Mouse (Mus musculus) embryonic facial prominence, embryonic 10.5 days (tissue): ENCODE results near the gene Lrrc30. TPM values are rescaled to one million over a fixed set of nuclear protein-coding genes. Genes with fewer than 3 reads are reported as not detected.

ENCODE experiments used
- DNase-seq: peaks from one replicate; pipeline ENCODE4 v3.0.0-alpha.2; 2017; ENCODE audit warnings: low spot score
- H3K27ac ChIP-seq: fragments of 300-500 bp; sonication (generic); replicated peaks from 2 replicates; pipeline ENCODE4 v1.5.1; 2016; ENCODE audit warnings: mild to moderate bottlenecking
- H3K27me3 ChIP-seq: fragments of 300-500 bp; sonication (generic); replicated peaks from 2 replicates; pipeline ENCODE4 v1.6.1; 2016; ENCODE audit warnings: low read depth, mild to moderate bottlenecking; ENCODE audit not compliant: poor library complexity, severe bottlenecking
- H3K36me3 ChIP-seq: fragments of 300-500 bp; sonication (generic); replicated peaks from 2 replicates; pipeline ENCODE4 v1.6.1; 2016; ENCODE audit warnings: mild to moderate bottlenecking, moderate library complexity
- H3K4me1 ChIP-seq: fragments of 300-500 bp; sonication (generic); 2 replicates; pipeline ENCODE4 v1.6.1; 2016
- H3K4me3 ChIP-seq: fragments of 300-500 bp; sonication (generic); 2 replicates; pipeline ENCODE4 v1.5.1; 2016; ENCODE audit warnings: mild to moderate bottlenecking, moderate library complexity
- H3K9me3 ChIP-seq: fragments of 300-500 bp; sonication (generic); 2 replicates; pipeline ENCODE4 v1.6.1; 2016; ENCODE audit warnings: mild to moderate bottlenecking
- WGBS: fragments of 180-500 bp; shearing (Covaris S2); methylation state at CpG from one replicate; pipeline ENCODE4 v1.1.7; 2016; 5-methylcytosine and 5-hydroxymethylcytosine counted together
- polyA plus RNA-seq: library from polyadenylated mRNA; unstranded; fragments of >200 nt; fragmentation: Nextera tagmentation; extraction: Ambion mirVana; gene quantifications from 2 replicates; pipeline ENCODE4 v1.2.1, GENCODE M21; 2016

Gene Lrrc30
- 0.11 TPM in 1 of 2 replicates, not detected in the other for polyA plus RNA-seq

GRCm38 (mm10) chr17:67632676-67633339, at the start of gene Lrrc30:
Gene Lrrc30, minus strand, starts transcription at chr17:67632723.
- Histone ChIP-seq H3K27ac (0 out of 2 replicates have a peak within 1 kb of the TSS, but pooled peaks have one; percentile 21), H3K27me3 (no peaks in the 10 kb centered on the region), H3K9me3 (no peaks in the 10 kb centered on the region), H3K4me3 (no peak within 1 kb of the TSS), H3K36me3 (no peaks in the 10 kb centered on the region), H3K4me1 (peaks cover 36% of the 10 kb centered on the region)
- DNase-seq, result no peak
- 67% methylated on average over 13 of the region's 13 CpGs for WGBS

GRCm38 (mm10) chr17:67681084-67681483, 48.6 kb upstream of the Lrrc30 start:
- Histone ChIP-seq H3K4me3 (no peak overlapping the region), H3K36me3 (no peaks in the 10 kb centered on the region), H3K27me3 (no peaks in the 10 kb centered on the region), H3K4me1 (peaks cover 18% of the 10 kb centered on the region), H3K27ac (no peak overlapping the region), H3K9me3 (no peaks in the 10 kb centered on the region)
- DNase-seq, result no peak
- WGBS, result 78% methylated on average over 6 of the region's 6 CpGs

GRCm38 (mm10) chr17:67678576-67678975, 46.1 kb upstream of the Lrrc30 start:
- Histone ChIP-seq H3K27ac (no peak overlapping the region), H3K9me3 (no peaks in the 10 kb centered on the region), H3K4me3 (no peak overlapping the region), H3K27me3 (no peaks in the 10 kb centered on the region), H3K36me3 (no peaks in the 10 kb centered on the region), H3K4me1 (no peaks in the 10 kb centered on the region)
- WGBS, result 93% methylated on average over 1 of the region's 1 CpGs
- no peak for DNase-seq

- Histone ChIP-seq H3K4me1 (no peaks in the 10 kb centered on the region), H3K36me3 (no peaks in the 10 kb centered on the region), H3K9me3 (no peaks in the 10 kb centered on the region), H3K27me3 (no peaks in the 10 kb centered on the region), H3K4me3 (no peak overlapping the region), H3K27ac (no peak overlapping the region)
- 18% methylated on average over 3 of the region's 3 CpGs for WGBS
- DNase-seq, result peak; percentile 82
These were observed 35.5 kb upstream of the Lrrc30 start for GRCm38 (mm10) chr17:67667981-67668380.

- H3K4me1 ChIP-seq, result no peaks in the 10 kb centered on the region
- 71% methylated on average over 5 of the region's 5 CpGs for WGBS
- no peaks in the 10 kb centered on the region for H3K9me3 ChIP-seq
- H3K4me3 ChIP-seq, result no peak overlapping the region
- H3K27ac ChIP-seq, result no peak overlapping the region
- no peak for DNase-seq
- H3K27me3 ChIP-seq, result no peaks in the 10 kb centered on the region
- H3K36me3 ChIP-seq, result no peaks in the 10 kb centered on the region
These were observed 34.5 kb upstream of the Lrrc30 start for GRCm38 (mm10) chr17:67666981-67667380.

GRCm38 (mm10) chr17:67664299-67664698, 31.8 kb upstream of the Lrrc30 start:
- no peaks in the 10 kb centered on the region for H3K27me3 ChIP-seq
- no peaks in the 10 kb centered on the region for H3K4me1 ChIP-seq
- no peak for DNase-seq
- H3K27ac ChIP-seq, result no peak overlapping the region
- no peaks in the 10 kb centered on the region for H3K36me3 ChIP-seq
- no peak overlapping the region for H3K4me3 ChIP-seq
- no peaks in the 10 kb centered on the region for H3K9me3 ChIP-seq
- 71% methylated on average over 3 of the region's 3 CpGs for WGBS

- H3K27me3 ChIP-seq, result 0 out of 2 replicates have a peak, but pooled peaks cover 6% of the 10 kb centered on the region
- no peak overlapping the region for H3K27ac ChIP-seq
- DNase-seq, result peak; percentile 56
- no peaks in the 10 kb centered on the region for H3K9me3 ChIP-seq
- H3K4me1 ChIP-seq, result no peaks in the 10 kb centered on the region
- WGBS, result 19% methylated on average over 4 of the region's 4 CpGs
- H3K4me3 ChIP-seq, result no peak overlapping the region
- H3K36me3 ChIP-seq, result no peaks in the 10 kb centered on the region
These were observed 19.0 kb upstream of the Lrrc30 start for GRCm38 (mm10) chr17:67651506-67651905.

GRCm38 (mm10) chr17:67641627-67642026, 9.1 kb upstream of the Lrrc30 start:
- Histone ChIP-seq H3K4me1 (0 out of 2 replicates have a peak, but pooled peaks cover 3% of the 10 kb centered on the region), H3K36me3 (no peaks in the 10 kb centered on the region), H3K4me3 (no peak overlapping the region), H3K27me3 (no peaks in the 10 kb centered on the region), H3K9me3 (peaks cover 10% of the 10 kb centered on the region; the same call in 1 of the 2 replicates), H3K27ac (no peak overlapping the region)
- no peak for DNase-seq

GRCm38 (mm10) chr17:67638119-67638810, 5.7 kb upstream of the Lrrc30 start:
- 87% methylated on average over 10 of the region's 10 CpGs for WGBS
- Histone ChIP-seq H3K27me3 (no peaks in the 10 kb centered on the region), H3K27ac (no peak overlapping the region), H3K9me3 (no peaks in the 10 kb centered on the region), H3K4me3 (no peak overlapping the region), H3K36me3 (no peaks in the 10 kb centered on the region), H3K4me1 (peaks cover 9% of the 10 kb centered on the region)
- no peak for DNase-seq

GRCm38 (mm10) chr17:67636951-67637350, 4.4 kb upstream of the Lrrc30 start:
- Histone ChIP-seq H3K4me3 (no peak overlapping the region), H3K9me3 (no peaks in the 10 kb centered on the region), H3K27ac (no peak overlapping the region), H3K27me3 (no peaks in the 10 kb centered on the region), H3K4me1 (peaks cover 22% of the 10 kb centered on the region), H3K36me3 (no peaks in the 10 kb centered on the region)
- DNase-seq, result no peak
- 85% methylated on average over 2 of the region's 2 CpGs for WGBS

- Histone ChIP-seq H3K4me1 (peaks cover 22% of the 10 kb centered on the region), H3K27ac (no peak overlapping the region), H3K9me3 (no peaks in the 10 kb centered on the region), H3K4me3 (no peak overlapping the region), H3K36me3 (no peaks in the 10 kb centered on the region), H3K27me3 (no peaks in the 10 kb centered on the region)
- WGBS, result 77% methylated on average over 3 of the region's 3 CpGs
- no peak for DNase-seq
These were observed 3.8 kb upstream of the Lrrc30 start for GRCm38 (mm10) chr17:67636304-67636703.

- WGBS, result 66% methylated on average over 3 of the region's 3 CpGs
- no peak for DNase-seq
- no peaks in the 10 kb centered on the region for H3K27me3 ChIP-seq
- no peaks in the 10 kb centered on the region for H3K36me3 ChIP-seq
- H3K27ac ChIP-seq, result no peak overlapping the region; the same call in 1 of the 2 replicates
- H3K9me3 ChIP-seq, result no peaks in the 10 kb centered on the region
- no peak overlapping the region for H3K4me3 ChIP-seq
- peaks cover 36% of the 10 kb centered on the region for H3K4me1 ChIP-seq
These were observed 2.8 kb downstream of the Lrrc30 start for GRCm38 (mm10) chr17:67629746-67630145.

GRCm38 (mm10) chr17:67629211-67629657, 3.3 kb downstream of the Lrrc30 start:
- no peaks in the 10 kb centered on the region for H3K27me3 ChIP-seq
- H3K36me3 ChIP-seq, result no peaks in the 10 kb centered on the region
- H3K27ac ChIP-seq, result no peak overlapping the region
- peak; percentile 62 for DNase-seq
- no peak overlapping the region for H3K4me3 ChIP-seq
- peaks cover 36% of the 10 kb centered on the region for H3K4me1 ChIP-seq
- no peaks in the 10 kb centered on the region for H3K9me3 ChIP-seq
- 34% methylated on average over 13 of the region's 13 CpGs for WGBS
